Mouse (Mus musculus) cerebellum, adult 2 months (tissue): Measurements from ENCODE around the gene Mpi.

Experiments used
- CTCF ChIP-seq: fragments of 200-500 bp; IDR thresholded peaks from 2 replicates; pipeline ENCODE4 v1.5.1; 2011; ENCODE audit warnings: low read depth, mild to moderate bottlenecking, control low read depth, low read length, moderate library complexity, borderline replicate concordance; ENCODE audit not compliant: insufficient read depth
- POLR2A ChIP-seq: fragments of 200-500 bp; IDR thresholded peaks from 2 replicates; pipeline ENCODE4 v1.6.1; 2011; ENCODE audit warnings: low read length, control low read depth, borderline replicate concordance; ENCODE audit not compliant: insufficient read depth

GRCm38 (mm10) chr9:57503622-57504380, 48.8 kb downstream of the Mpi start, which contains the start of gene Rpp25:
- no peak for TF ChIP-seq CTCF
- TF ChIP-seq POLR2A = no peak
